25 mouse cellular contexts compared by ENCODE assay signal in the genomic region with DNA sequence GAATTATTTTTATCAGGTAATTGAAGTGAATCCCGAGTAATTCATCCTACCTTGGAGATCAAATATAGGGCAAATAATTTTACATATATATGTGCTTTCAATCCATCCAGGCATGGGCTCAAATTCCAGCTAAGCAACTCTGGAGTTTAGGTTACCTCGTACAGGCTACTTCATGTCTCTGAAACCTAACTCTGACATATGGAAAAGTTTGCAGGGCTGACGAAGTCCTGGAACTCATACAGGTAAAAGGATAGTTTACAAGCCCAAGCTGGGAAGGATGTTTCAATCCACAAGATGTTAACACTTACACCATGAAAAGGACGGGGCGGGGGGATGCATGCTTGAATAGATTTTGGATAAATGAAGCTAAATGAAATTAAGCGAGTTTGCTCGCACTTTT.
"Had no signal": no experiment of that assay in that cellular context is flagged by ENCODE, and none has a peak within 500 bp of the region (broad histone marks: within the 10 kb centered on the region; RNA-seq: fewer than 3 reads in every experiment).

No protein-coding gene starts in this region.

- H3K9me3 ChIP-seq: heart, embryonic 15.5 days; hindbrain, embryonic 13.5 days; hindbrain, embryonic 15.5 days; liver, embryonic 13.5 days; liver, embryonic 15.5 days had no signal

- DNase-seq: gastrocnemius, postnatal 14 days; gastrocnemius, postnatal 36 days; heart, adult 11 months; heart, adult 2 months; heart, postnatal 14 days; heart, postnatal 36 days; kidney, adult 18-20 months; kidney, adult 8-10 months; kidney, postnatal 10 days; kidney, postnatal 25 days; kidney, postnatal 4 days; liver; liver, embryonic 13.5 days; liver, postnatal 0 days had no signal

- H3K36me3 ChIP-seq: heart, embryonic 13.5 days; heart, embryonic 15.5 days; hindbrain, embryonic 13.5 days; hindbrain, embryonic 15.5 days; liver, embryonic 13.5 days; liver, embryonic 15.5 days had no signal

- H3K27ac ChIP-seq: heart, adult 2 months; heart, embryonic 13.5 days; heart, embryonic 15.5 days; hindbrain, embryonic 13.5 days; hindbrain, embryonic 15.5 days; hindbrain, postnatal 0 days; layer of hippocampus, adult 2 months; left cerebral cortex, adult 2 months; liver, embryonic 13.5 days; liver, embryonic 15.5 days had no signal

- H3K4me2 ChIP-seq: heart, embryonic 11.5 days; heart, embryonic 13.5 days; heart, embryonic 15.5 days; hindbrain, embryonic 13.5 days; hindbrain, embryonic 15.5 days; liver, embryonic 11.5 days; liver, embryonic 13.5 days; liver, embryonic 15.5 days had no signal

- ATAC-seq: hindbrain, postnatal 0 days; intestine, embryonic 16.5 days; liver, postnatal 0 days had no signal

- H3K4me3 ChIP-seq: heart, adult 2 months; heart, embryonic 13.5 days; heart, embryonic 15.5 days; hindbrain, embryonic 13.5 days; hindbrain, embryonic 15.5 days; layer of hippocampus, adult 2 months; left cerebral cortex, adult 2 months; liver, embryonic 13.5 days; liver, embryonic 15.5 days had no signal

- H3K27me3 ChIP-seq: hindbrain, embryonic 13.5 days; hindbrain, embryonic 15.5 days; liver, embryonic 15.5 days had no signal

- H3K4me1 ChIP-seq: heart, embryonic 13.5 days; heart, embryonic 15.5 days; hindbrain, embryonic 13.5 days; hindbrain, embryonic 15.5 days; liver, embryonic 13.5 days; liver, embryonic 15.5 days had no signal

- H3K9ac ChIP-seq: heart, embryonic 13.5 days; heart, embryonic 15.5 days; hindbrain, embryonic 13.5 days; hindbrain, embryonic 15.5 days; liver, embryonic 13.5 days; liver, embryonic 15.5 days; liver, postnatal 0 days had no signal
